Mouse (Mus musculus) spleen, adult 12 weeks (tissue): ENCODE data around the gene Slc35c2.

Experiments used
- DNase-seq: peaks from one replicate; pipeline ENCODE4 v3.0.0; 2022; ENCODE audit warnings: low spot score

Gene Slc35c2

DNA sequence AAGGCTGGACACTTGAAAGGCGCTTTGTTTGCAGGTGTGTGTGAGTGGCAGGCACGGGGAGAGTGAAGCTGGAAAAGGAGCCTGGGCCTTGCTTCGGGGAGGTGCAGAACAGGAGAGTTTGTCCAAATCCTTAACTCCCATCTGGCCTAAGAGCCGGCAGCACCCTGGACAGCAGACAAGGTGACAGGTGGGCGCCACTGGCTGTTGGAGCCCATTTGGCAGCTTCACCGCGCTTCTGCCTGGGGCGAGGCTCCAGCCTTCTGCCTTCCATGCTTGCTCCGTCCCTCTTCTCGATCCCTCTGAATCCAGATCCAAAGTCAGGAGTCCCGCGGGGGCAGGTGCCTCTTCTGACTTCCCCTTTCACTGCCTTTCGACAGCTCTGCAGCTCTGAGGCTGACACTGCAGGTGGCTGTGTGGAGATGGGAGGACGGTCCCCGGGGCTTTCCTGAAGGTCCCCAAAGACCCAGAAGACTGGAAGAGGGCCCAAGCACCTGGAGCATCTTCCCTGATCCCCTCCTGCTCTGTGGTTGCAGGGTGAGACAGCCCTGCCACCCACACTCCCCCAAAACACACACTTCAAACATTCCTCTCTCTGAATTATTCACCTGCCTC is 48.0 kb downstream of the Slc35c2 start:
- DNase-seq, result no peak

DNA sequence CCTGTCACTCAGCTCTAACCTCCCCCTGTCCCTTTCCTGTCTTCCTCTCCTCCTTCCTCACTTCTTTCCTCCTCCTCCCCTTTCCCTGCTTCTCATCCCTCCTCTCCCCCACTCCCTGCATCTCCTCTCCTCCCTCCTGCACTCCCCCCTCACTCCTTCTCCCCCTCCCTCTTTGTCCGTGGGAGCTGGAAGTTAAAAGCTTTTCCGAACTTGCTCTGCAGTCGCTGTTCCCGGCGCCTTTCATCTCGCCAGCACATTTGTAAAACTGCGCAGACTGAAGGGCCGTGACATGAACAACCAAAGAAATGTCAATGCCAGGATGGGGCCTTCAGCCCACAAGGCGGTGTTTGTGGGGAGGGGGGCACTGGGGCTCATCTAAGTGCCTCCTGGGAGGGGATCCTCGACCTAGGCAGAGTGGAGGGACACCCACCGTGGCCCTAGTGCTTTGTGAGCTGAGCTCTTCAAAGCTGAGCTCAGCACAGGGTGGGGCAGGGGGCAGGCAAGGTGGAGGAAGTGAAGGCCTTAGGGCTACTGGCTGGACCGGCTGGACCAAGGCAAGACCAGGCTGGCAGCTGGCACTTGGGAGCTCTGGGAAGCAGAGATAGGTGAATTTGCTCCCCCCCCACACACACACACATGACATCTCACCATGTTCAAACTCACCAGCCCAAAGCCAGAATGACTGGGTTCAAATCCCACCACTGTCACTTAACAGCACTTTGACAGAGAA is 49.1 kb downstream of the Slc35c2 start:
- no peak for DNase-seq

DNA sequence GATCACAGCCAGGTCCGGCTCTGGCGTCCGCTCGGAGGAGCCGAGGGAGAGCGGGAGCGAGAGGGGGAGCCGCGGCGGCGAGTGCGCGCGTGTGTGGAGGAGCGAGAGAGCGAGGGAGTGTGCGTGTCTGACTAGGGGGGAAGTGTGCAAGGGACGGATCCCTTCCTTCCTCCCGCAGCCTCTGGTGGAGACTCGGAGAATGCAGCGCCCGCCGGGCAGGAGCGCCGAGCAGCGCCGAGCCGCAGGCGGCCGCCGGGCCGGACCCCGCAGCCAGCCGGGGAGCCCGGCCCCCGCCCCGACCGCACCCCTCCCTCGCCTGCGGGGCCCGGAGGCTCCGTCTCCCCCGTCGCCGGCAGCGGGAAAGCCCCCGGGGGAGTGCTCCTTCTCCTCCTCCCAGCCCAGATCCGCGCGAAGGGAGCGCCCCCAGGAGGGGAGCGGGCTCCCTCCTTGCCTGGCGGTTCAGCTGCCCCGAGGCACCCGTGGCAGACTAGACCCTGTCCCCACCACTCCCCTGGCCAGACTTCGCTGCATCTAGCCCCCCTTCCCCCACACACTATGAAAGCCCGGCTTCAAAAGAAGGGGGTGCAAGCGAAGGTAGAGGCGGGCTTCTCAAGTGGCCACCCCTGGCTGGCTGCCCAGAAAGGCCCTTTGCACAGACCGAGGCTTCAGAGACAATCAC is 52.9 kb downstream of the Slc35c2 start, which contains the start of gene Cdh22:
Gene Cdh22, minus strand, starts transcription at position 241 of the 679 bp plus-strand sequence.
- no peak for DNase-seq

DNA sequence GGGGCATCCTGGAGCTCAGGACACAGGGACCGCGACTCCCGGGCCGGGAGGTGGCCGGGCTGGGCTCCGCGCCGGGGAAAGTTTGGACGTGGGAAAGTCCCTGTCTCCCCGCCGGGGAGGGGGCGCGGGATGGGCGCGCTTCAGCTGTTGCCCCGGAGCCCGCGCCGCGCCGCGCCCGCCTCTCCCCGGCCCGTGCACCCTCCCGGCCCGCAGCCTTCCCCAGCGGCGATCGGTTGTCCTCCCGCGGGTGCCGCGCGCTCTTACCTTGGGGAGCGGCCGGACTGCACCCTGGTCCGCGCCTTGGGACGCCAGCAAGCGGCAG is 53.4 kb downstream of the Slc35c2 start:
- no peak for DNase-seq

DNA sequence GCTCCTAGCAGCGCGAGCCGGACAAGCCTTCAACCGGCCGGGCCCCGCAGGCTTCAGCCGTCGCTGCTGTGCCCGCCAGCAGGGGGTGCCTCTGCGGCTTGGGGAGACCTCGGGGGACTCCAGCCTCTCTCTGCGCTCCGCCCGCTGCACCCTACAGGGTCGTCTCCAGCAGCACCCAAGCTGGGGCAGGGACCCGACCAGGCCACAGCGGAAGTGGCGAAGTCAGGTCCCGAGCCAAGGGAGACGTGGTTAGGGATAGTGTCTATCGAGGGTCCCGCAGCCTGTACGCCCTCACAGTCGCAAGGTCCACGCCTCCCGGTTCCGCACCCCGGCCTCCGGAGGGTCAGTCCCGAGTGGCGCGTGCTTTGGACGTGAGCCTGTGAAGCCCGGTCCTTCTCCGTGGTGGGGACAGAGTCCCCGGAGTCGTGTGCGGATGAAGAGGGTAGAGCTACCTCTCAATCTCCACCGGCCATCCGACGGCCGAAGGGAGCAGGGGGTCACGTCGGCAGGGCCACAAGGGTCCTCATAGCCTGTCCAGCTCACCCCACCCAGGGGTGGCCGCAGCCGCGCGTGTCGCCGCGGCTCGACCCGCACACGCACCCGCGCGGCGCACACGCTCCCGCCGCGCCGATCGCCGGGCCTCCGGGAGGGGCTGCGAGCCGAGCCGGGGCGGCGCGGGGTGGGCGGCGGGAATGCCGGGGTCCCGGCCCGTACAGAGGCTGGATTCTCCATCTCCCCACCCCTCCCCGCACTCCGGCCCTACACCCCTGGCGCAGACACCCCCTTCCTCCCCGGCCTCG is 54.0 kb downstream of the Slc35c2 start:
- DNase-seq, result no peak

DNA sequence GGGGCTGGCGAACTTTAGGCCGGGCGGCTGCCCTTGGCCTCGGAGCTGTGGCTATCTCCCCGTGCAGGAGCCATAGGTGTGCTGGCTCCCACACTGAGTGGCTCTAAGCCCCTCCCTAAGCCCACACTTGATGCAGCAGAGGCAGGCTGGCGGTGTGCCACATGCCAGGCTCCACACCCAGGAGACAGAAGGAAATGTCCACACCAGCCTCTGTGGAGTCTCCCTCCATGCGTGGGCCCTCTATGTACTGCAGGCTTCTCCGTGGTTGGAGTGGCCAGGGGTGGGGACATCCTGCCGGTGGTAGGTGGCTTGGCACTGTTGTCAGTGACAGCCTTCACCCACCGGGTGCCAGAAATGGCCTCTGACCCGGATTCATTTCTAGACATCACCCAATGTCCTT is 58.6 kb downstream of the Slc35c2 start:
- DNase-seq, result no peak
